Mouse (Mus musculus) heart, embryonic 14.5 days (tissue): ENCODE results near the gene Suds3. TPM values are rescaled to one million over a fixed set of nuclear protein-coding genes. Genes with fewer than 3 reads are reported as not detected.

Experiments
- ATAC-seq: fragments of 200-750 bp; cut with Nextera tagmentation; 2 replicates; pipeline ENCODE4 v1.8.0; 2017; ENCODE audit warnings: low read depth, moderate TSS enrichment; ENCODE audit not compliant: insufficient number of reproducible peaks, insufficient read depth, low FRiP score
- H3K27ac ChIP-seq, 2 experiments: fragments of 200-500 bp in 1 of 2; fragments of 300-500 bp in 1 of 2; sonication (generic) in 1 of 2; replicated peaks in 1 of 2; 2 replicates each; pipeline ENCODE4 v1.5.1; 2012 to 2014; ENCODE audit warnings: low read depth in 2 of 2, low read length in 2 of 2, control low read depth in 1 of 2, mild to moderate bottlenecking in 1 of 2, mixed read lengths in 1 of 2; ENCODE audit not compliant: control insufficient read depth in 1 of 2, insufficient read depth in 1 of 2
- H3K27me3 ChIP-seq: fragments of 300-500 bp; sonication (generic); 2 replicates; pipeline ENCODE4 v1.6.1; 2014; ENCODE audit warnings: mild to moderate bottlenecking, low read length, control low read depth; ENCODE audit not compliant: control insufficient read depth, insufficient read depth
- H3K36me3 ChIP-seq: fragments of 300-500 bp; sonication (generic); 2 replicates; pipeline ENCODE4 v1.6.1; 2014; ENCODE audit warnings: mild to moderate bottlenecking, control low read depth, low read length, mixed read lengths; ENCODE audit not compliant: control insufficient read depth, insufficient read depth
- H3K4me1 ChIP-seq, 2 experiments: fragments of 200-500 bp in 1 of 2; fragments of 300-500 bp in 1 of 2; sonication (generic) in 1 of 2; 2 replicates each; pipeline ENCODE4 v1.6.1; 2012 to 2014; ENCODE audit warnings: low read length in 2 of 2, control low read depth in 1 of 2, mixed read lengths in 1 of 2; ENCODE audit not compliant: control insufficient read depth in 2 of 2, insufficient read depth in 2 of 2
- H3K4me2 ChIP-seq: fragments of 300-500 bp; sonication (generic); 2 replicates; pipeline ENCODE4 v1.6.1; 2014; ENCODE audit warnings: mild to moderate bottlenecking, low read length
- H3K4me3 ChIP-seq, 2 experiments: fragments of 200-500 bp in 1 of 2; fragments of 300-500 bp in 1 of 2; sonication (generic) in 1 of 2; 2 replicates each; pipeline ENCODE4 v1.5.1; 2012 to 2014; ENCODE audit warnings: low read length in 2 of 2, mild to moderate bottlenecking in 2 of 2, control low read depth in 1 of 2, low read depth in 1 of 2, moderate library complexity in 1 of 2; ENCODE audit not compliant: control insufficient read depth in 1 of 2, insufficient read depth in 1 of 2
- H3K9ac ChIP-seq: fragments of 300-500 bp; sonication (generic); 2 replicates; pipeline ENCODE4 v1.6.1; 2014; ENCODE audit warnings: mild to moderate bottlenecking, low read length
- H3K9me3 ChIP-seq: fragments of 300-500 bp; sonication (generic); 2 replicates; pipeline ENCODE4 v1.6.1; 2016; ENCODE audit warnings: low read length, control low read depth; ENCODE audit not compliant: control insufficient read depth
- WGBS: fragments of 180-500 bp; shearing (Covaris S2); extraction: QIAGEN DNeasy Blood & Tissue Kit; methylation state at CpG from one replicate; pipeline ENCODE4 v1.1.7; 2014; 5-methylcytosine and 5-hydroxymethylcytosine counted together
- polyA plus RNA-seq: library from polyadenylated mRNA; unstranded; fragments of >200 nt; fragmentation: Nextera tagmentation; extraction: Ambion mirVana; gene quantifications from 2 replicates; pipeline ENCODE4 v1.2.1, GENCODE M21; 2014

Suds3 gene
- polyA plus RNA-seq, 1 experiment from 2014 or later, result 32.6 TPM

- no peak for ATAC-seq
- Histone ChIP-seq H3K9me3 (no peaks in the 10 kb centered on the region), H3K9ac (no peak overlapping the region), H3K4me1 (peaks cover 5 to 6% of the 10 kb centered on the region in 2 experiments; a peak in 3 of 4 replicates), H3K4me3 (no peak overlapping the region), H3K4me2 (no peak overlapping the region), H3K27ac (no peak overlapping the region), H3K27me3 (no peaks in the 10 kb centered on the region), H3K36me3 (peaks cover 94% of the 10 kb centered on the region)
- 52% methylated on average over 3 of the region's 3 CpGs for WGBS
These were observed 19.2 kb downstream of the Suds3 start for GRCm38 (mm10) chr5:117096716-117097115.

DNA sequence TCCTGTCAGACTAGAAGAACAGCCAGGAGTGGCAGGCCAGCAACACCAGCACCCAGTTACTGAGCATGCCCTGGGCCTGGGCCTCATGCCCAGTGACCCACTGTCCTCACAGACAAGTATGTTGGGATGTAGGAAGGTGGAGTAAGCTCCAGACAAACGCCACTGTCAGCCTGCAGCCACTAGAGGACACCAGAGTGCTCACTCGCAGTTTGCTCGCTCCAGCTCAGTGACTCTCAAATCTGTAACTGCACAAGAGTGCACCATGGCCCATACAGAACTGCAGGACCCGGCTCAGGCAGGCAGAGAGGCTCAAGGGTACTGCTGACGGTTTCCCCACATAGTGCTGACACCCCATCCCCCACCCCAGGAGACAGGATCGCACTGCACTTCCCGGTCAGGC is 21.5 kb downstream of the Suds3 start:
- peak; percentile 54 for ATAC-seq
- no peak overlapping the region for H3K9ac ChIP-seq
- H3K27ac ChIP-seq, result no peak overlapping the region
- no peaks in the 10 kb centered on the region for H3K9me3 ChIP-seq
- 20% methylated on average over 7 of the region's 7 CpGs for WGBS
- no peaks in the 10 kb centered on the region for H3K27me3 ChIP-seq
- H3K4me2 ChIP-seq, result no peak overlapping the region
- H3K4me3 ChIP-seq, result no peak overlapping the region
- peaks cover 81% of the 10 kb centered on the region for H3K36me3 ChIP-seq
- peaks cover 7 to 14% of the 10 kb centered on the region in 2 experiments for H3K4me1 ChIP-seq

DNA sequence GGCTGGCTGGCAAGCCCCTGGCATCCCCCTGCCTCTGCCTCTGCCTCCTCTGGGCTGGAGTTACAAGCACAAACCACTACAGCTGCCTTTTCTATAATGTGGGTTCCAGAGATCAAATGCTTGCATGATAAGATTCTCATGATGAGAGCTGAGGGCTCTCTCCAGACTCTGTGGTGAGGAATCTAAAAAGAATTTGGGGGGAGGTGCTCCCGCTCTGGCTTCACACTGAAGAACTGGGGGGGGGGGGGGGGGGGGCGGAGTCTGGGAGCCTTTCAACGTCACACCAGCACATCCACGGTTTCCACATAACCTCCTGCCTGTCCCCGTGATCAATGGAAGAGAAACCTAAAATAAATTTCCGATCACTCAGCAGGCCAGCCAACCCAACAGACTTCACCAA is 26.1 kb downstream of the Suds3 start:
- peaks cover 40% of the 10 kb centered on the region for H3K36me3 ChIP-seq
- H3K9me3 ChIP-seq, result no peaks in the 10 kb centered on the region
- no peak overlapping the region for H3K4me2 ChIP-seq
- no peak overlapping the region for H3K4me3 ChIP-seq
- no peak for ATAC-seq
- H3K4me1 ChIP-seq, result peaks cover 17 to 22% of the 10 kb centered on the region in 2 experiments
- H3K9ac ChIP-seq, result no peak overlapping the region
- no peak overlapping the region for H3K27ac ChIP-seq
- H3K27me3 ChIP-seq, result peaks cover 11% of the 10 kb centered on the region; the same call in 1 of the 2 replicates
- WGBS, result 21% methylated on average over 5 of the region's 6 CpGs

GRCm38 (mm10) chr5:117089147-117089546 is 26.8 kb downstream of the Suds3 start:
- Histone ChIP-seq H3K27ac (no peak overlapping the region), H3K9ac (no peak overlapping the region), H3K4me2 (no peak overlapping the region), H3K36me3 (peaks cover 34% of the 10 kb centered on the region), H3K4me1 (peaks cover 12 to 19% of the 10 kb centered on the region in 2 experiments), H3K4me3 (no peak overlapping the region), H3K9me3 (no peaks in the 10 kb centered on the region), H3K27me3 (peaks cover 11% of the 10 kb centered on the region; the same call in 1 of the 2 replicates)
- WGBS, result 68% methylated on average over 3 of the region's 3 CpGs
- ATAC-seq, result no peak

- WGBS, result 0% methylated on average over 13 of the region's 13 CpGs
- Histone ChIP-seq H3K4me1 (peaks cover 12 to 19% of the 10 kb centered on the region in 2 experiments), H3K36me3 (peaks cover 20% of the 10 kb centered on the region), H3K4me2 (peak overlapping the region; percentile 74), H3K9me3 (no peaks in the 10 kb centered on the region), H3K4me3 (peak overlapping the region; percentile 21 to 32), H3K27ac (0 out of 4 replicates have a peak overlapping the region, but pooled peaks of 1 of the 2 experiments have one; percentile 42), H3K9ac (peak overlapping the region; percentile 45; the same call in 1 of the 2 replicates), H3K27me3 (peaks cover 11% of the 10 kb centered on the region; the same call in 1 of the 2 replicates)
- ATAC-seq, result peak; percentile 48; the same call in 1 of the 2 replicates
These were observed 28.2 kb downstream of the Suds3 start for GRCm38 (mm10) chr5:117087718-117088117.

DNA sequence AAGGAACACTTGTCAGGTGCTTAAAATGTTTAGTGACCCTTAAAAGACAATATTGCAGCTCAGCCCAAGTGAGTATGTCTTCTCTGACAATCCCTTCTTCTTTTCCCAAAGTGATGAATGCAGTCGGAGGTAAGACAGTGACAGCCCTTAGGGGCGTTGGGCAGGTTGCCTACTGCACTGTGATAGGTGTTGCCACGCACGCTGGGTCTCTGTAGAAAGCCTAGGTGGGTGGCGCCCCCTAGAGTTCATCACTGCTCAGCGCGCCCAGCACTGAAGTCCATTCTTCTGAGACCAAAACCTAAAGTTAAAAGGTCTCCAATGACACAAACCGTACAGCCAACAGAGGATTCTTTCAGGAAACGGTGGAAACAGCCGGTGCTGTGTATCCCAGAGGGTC is 46.4 kb downstream of the Suds3 start:
- no peak overlapping the region for H3K9ac ChIP-seq

DNA sequence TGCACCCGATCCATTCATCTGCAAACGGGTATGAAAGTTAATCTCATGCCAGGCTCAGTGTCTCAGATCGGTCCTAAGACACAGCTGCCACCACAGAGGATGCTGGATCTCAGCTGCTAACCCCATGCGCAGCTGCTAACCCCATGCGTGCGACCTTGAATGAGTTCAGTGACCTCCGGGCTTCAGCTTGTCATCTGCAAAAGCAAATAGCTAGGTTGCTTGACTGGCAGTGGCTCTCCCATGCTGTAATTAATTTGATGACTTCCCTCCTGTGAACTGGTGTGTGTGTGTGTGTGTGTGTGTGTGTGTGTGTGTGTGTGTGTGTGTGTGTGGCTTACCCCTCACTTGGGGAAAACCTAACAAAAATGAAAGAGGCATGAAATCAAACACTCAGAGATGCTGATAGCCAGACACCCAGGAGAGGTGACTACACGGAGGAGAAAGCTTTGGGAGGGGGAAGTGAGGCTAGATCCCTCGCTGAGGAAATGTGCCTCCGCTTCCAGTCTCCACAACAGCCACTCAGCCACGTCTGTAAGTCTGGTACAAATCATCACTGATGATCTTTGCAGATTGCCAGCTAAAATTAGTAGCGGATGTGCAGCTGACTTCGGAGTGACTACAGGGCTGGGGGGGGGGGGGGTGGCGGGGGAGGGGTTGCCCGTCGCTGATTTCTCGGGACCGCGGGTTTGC is 47.0 kb downstream of the Suds3 start:
- H3K4me2 ChIP-seq, result peak overlapping the region; percentile 44
- no peak for ATAC-seq

More for the DNA sequence above, 46.4 kb downstream of the Suds3 start:
- no peak overlapping the region for H3K4me3 ChIP-seq
- no peaks in the 10 kb centered on the region for H3K36me3 ChIP-seq
- no peaks in the 10 kb centered on the region for H3K9me3 ChIP-seq
- no peak overlapping the region for H3K27ac ChIP-seq
- H3K4me1 ChIP-seq, result peaks cover 0 to 6% of the 10 kb centered on the region in 2 experiments; a peak in 1 of 4 replicates
- peak overlapping the region; percentile 44 for H3K4me2 ChIP-seq
- ATAC-seq, result no peak
- WGBS, result 16% methylated on average over 10 of the region's 10 CpGs
- no peaks in the 10 kb centered on the region for H3K27me3 ChIP-seq

More for the DNA sequence above, 47.0 kb downstream of the Suds3 start:
- no peaks in the 10 kb centered on the region for H3K27me3 ChIP-seq
- WGBS, result 25% methylated on average over 18 of the region's 19 CpGs
- H3K4me1 ChIP-seq, result peaks cover 0 to 6% of the 10 kb centered on the region in 2 experiments; a peak in 1 of 4 replicates
- no peak overlapping the region for H3K4me3 ChIP-seq
- H3K9me3 ChIP-seq, result no peaks in the 10 kb centered on the region
- H3K27ac ChIP-seq, result no peak overlapping the region
- H3K9ac ChIP-seq, result no peak overlapping the region
- H3K36me3 ChIP-seq, result no peaks in the 10 kb centered on the region
